Mouse (Mus musculus) Patski (cell line): ENCODE measurements around the gene Rad54l. TPM values are rescaled to one million over a fixed set of nuclear protein-coding genes. Genes with fewer than 3 reads are reported as not detected.
A peak's percentile ranks its signal among the peaks of the same experiment; 100 is the strongest.

Experiments
- ATAC-seq: fragments of 100-300 bp; one replicate; pipeline ENCODE4 v1.8.0; 2021
- CTCF ChIA-PET: fragments of 350-600 bp; sonication (Branson Sonifier 250); formaldehyde crosslinking; loops from one replicate; lab custom pipeline; 2022; ENCODE audit warnings: inconsistent platforms; lab: Charles Lee
- POLR2A ChIA-PET: fragments of 350-600 bp; sonication (Branson Sonifier 250); formaldehyde crosslinking; loops from one replicate; lab custom pipeline; 2022; ENCODE audit warnings: antibody characterized with exemption, inconsistent platforms; lab: Charles Lee
- DNase-seq: peaks from one replicate; pipeline ENCODE4 v3.0.0-alpha.2; 2011; ENCODE audit warnings: low read depth, low spot score
- H3K27me3 ChIP-seq: fragments of 371-371 bp; one replicate; pipeline ENCODE4 v1.5.1; 2021
- CTCF ChIP-seq: fragments of 100-300 bp; IDR thresholded peaks from one replicate; pipeline ENCODE4 v1.5.1; 2021
- in situ Hi-C: fragments of 300-500 bp; cut with MboI; formaldehyde crosslinking; loops from 3 replicates; pipeline ENCODE4 v1.11.1; 2018; ENCODE audit warnings: low pct_unique_long_range_greater_than_20kb, mixed read lengths
- polyA plus RNA-seq: library from polyadenylated mRNA; unstranded; gene quantifications from one replicate; pipeline ENCODE4 v1.2.3, GENCODE M21; 2021

The Rad54l gene
- polyA plus RNA-seq, result 5.6 TPM

DNA sequence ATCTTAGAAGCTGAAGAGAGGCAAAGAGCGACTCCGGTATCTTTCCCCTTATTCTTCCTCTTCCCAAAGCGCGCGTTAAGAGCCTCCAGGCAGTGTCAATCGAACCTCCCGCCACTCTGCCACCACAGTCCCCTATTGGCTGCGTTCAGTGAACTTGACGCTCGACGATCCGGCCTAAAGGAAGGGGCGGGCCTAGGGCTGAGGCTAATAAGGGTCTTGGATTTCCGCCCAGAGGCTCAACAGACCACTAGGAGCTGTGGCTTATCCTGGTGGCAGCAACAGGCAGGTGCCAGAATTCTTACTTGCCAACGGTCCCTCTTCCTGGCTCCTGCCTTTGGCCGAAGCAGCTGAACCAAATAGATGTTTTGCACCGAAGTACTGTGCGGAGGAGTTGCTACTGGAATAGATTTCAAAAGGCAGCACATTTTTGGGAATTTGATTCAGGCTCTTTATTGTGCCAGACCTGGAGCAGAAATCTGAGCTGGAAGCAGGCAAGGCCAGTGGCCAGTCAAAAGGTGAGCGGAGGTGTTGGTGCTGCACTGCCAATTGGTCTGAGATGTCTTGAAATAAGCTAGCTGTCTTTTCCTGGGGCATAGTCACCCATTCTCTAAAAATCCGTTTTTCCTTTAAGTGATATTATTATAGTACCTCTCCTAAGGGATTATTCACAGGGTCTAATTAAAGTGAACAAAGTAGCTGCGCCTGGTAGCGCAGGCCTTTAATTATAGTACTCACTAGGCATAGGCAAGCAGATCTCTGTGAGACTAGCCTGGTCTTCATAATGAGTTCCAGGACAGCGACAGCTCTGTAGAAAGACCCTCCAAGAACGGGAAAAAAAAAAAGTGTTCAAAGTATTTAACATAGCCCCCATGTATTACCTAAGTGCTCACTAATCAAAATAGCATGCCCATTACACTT lies at the start of gene Rad54l, which contains the start of gene Pomgnt1:
TSS of gene Rad54l (minus strand) at position 89 of the 918 bp plus-strand sequence.
TSS of gene Pomgnt1 (plus strand) at position 239 of the 918 bp plus-strand sequence.
- CTCF ChIA-PET, result interaction anchor here (1.3 kb wide), 1 partner anchor 34 kb away, joined by 3 read pairs; no protein-coding TSS in a partner anchor
- in situ Hi-C loops, result no loop called here
- no peak for TF ChIP-seq CTCF

DNA sequence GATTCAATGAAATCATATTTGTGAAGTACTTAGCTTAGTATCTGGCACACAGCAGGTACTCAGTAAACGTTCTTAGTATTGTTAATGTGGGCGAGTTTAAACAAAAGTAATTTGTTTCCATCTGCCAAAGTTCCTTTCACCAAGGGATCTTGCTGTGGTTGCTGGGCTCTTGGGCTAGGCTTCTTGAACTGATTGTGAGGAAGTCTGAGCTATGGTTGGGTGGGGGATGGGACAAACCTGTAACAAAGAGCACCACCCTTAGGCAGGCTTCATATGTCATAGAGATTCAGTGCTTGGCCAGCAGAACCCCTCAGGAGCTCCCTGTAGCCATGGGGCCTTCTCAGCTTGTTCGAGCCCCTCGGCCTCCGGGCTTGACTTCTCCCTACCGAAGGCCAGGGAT lies 49.6 kb upstream of the Rad54l start, which contains the start of the genes 1700042G07Rik and Gm49337:
TSS of gene 1700042G07Rik (plus strand) at position 301 of the 400 bp plus-strand sequence.
TSS of gene Gm49337 (plus strand) at position 313 of the 400 bp plus-strand sequence.
- ChIA-PET POLR2A (no interaction called here), CTCF (no interaction called here)
- no peak for ATAC-seq
- DNase-seq, result no peak
- in situ Hi-C loops, result loop anchor here (5.0 kb wide), 1 partner anchor 109 kb away; no protein-coding TSS in a partner anchor
- no peak for TF ChIP-seq CTCF
- no peaks in the 10 kb centered on the region for H3K27me3 ChIP-seq

More for the DNA sequence above, at the start of gene Rad54l, which contains the start of gene Pomgnt1:
- ATAC-seq (peak; percentile 86), DNase-seq (peak; percentile 55)
- H3K27me3 ChIP-seq, result no peaks in the 10 kb centered on the region
- POLR2A ChIA-PET, result interaction anchor here (0.6 to 0.7 kb wide), 3 partner anchors 29 to 413 kb away, joined by 3 read pairs; no protein-coding TSS in a partner anchor

DNA sequence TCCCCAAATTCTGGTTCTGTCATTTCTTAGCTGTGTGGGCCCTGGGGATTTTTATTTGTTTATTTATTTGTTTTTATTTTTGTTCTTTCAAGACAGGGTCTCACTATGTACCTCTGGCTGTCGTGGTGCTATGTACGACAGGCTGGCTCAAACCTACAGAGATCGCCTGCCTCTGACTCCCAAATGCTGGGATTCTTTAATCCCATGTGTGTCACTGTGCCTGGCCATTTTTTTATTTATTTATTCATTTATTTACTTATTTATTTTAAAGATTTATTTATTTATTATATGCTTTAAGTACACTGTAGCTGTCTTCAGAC lies 45.8 kb upstream of the Rad54l start:
- no peak for DNase-seq
- ChIA-PET POLR2A (no interaction called here), CTCF (no interaction called here)
- in situ Hi-C loops, result no loop called here
- no peaks in the 10 kb centered on the region for H3K27me3 ChIP-seq
- ATAC-seq, result no peak
- TF ChIP-seq CTCF, result no peak

DNA sequence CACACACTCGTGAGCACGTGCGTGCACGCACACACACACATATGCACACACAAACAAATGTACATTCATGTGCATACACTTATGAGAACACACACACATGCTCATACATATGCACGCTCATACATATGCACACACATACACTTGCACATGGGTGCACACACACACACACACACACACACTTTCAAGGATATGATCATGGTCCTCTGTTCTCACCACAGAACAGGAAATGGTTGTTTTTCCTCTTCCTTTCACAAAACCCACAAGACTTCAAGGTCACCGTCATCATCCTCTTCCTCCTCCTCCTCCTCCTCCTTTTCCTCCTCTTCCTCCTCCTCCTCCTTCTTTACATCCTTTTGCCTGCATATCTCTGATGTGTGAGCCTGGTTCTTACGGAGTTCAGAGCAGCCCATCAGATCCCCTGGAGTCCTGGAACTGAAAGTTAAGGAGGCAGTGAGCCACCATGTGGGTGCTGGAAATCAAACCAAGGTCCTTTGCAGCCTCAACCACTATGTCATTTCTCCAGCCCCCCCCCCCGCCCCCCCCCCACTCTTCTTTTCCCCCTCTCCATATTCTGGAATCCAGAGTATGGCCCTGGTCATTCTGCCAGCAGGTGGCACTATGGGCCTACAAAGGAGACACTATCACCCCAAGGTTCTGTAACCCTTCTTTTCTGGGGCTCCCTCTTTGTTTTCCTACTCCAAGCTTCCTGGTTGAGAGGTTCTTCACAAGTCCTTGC lies 45.3 kb upstream of the Rad54l start:
- CTCF ChIA-PET, result no interaction called here
- TF ChIP-seq CTCF, result peak; percentile 65

DNA sequence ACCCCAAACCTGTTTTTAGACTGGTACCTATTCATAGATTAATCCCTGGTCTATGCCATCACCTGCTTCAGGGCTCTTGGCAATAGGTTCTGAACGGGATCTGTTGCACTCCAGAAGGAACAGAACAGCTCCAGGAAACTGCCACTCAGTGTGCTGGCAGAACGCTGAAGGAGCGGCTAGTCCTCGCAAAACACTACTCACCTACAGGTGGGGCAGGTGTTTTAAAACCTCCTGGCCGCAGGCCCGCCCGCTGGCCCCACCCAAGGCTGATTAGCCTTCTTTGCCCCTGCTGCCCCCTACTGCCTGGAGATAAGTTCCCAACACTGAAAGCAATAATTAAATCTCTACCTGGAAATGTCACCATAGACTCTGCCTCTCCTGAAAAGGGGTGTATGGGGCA lies 43.9 kb upstream of the Rad54l start, which contains the start of gene Tspan1:
TSS of gene Tspan1 (minus strand) at position 198 of the 400 bp plus-strand sequence.
- ChIA-PET POLR2A (no interaction called here), CTCF (interaction anchor here (0.8 kb wide), 1 partner anchor 29 kb away, joined by 3 read pairs; no protein-coding TSS in a partner anchor)
- TF ChIP-seq CTCF, result peak; percentile 19
- in situ Hi-C loops, result no loop called here
- no peak for DNase-seq
- ATAC-seq, result no peak
- no peaks in the 10 kb centered on the region for H3K27me3 ChIP-seq

More for the DNA sequence above, 45.3 kb upstream of the Rad54l start:
- no peak for DNase-seq
- no peak for ATAC-seq
- POLR2A ChIA-PET, result no interaction called here
- H3K27me3 ChIP-seq, result no peaks in the 10 kb centered on the region
- in situ Hi-C loops, result no loop called here

DNA sequence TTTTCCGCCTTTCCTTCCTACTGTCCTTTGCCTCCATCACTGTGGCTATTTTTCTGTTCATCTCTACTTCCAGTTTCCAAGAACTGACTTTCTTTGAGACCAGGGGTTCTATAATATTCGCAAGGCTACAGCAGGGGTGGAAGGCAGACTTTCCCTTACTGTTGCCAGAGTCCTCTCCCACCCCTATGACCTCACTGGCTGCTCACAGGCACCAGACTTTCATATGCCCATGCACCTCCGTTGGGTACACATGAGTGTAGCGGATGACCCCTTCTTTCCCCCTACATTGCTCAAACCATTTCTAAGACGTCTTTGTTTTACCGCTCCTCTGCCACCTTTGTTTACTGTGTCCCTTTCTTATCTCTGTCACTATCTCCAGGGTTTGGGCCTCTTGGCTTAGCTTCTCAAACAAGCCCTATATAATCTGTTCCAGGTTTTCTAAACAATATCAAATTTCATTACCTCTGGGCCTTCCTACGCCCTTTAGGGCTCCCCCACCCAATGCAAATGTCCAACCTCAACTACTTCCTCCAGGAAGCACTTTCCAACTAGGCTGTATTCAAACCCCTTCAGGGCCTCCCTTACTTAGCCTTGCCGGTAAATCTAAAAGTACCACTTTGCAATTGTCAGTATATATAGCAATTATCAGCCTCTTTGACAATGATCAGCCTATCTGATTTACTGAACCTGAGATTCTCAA lies 42.4 kb upstream of the Rad54l start:
- in situ Hi-C loops, result no loop called here
- ChIA-PET CTCF (no interaction called here), POLR2A (no interaction called here)
- no peak for ATAC-seq
- DNase-seq, result no peak
- no peak for TF ChIP-seq CTCF
- H3K27me3 ChIP-seq, result no peaks in the 10 kb centered on the region

DNA sequence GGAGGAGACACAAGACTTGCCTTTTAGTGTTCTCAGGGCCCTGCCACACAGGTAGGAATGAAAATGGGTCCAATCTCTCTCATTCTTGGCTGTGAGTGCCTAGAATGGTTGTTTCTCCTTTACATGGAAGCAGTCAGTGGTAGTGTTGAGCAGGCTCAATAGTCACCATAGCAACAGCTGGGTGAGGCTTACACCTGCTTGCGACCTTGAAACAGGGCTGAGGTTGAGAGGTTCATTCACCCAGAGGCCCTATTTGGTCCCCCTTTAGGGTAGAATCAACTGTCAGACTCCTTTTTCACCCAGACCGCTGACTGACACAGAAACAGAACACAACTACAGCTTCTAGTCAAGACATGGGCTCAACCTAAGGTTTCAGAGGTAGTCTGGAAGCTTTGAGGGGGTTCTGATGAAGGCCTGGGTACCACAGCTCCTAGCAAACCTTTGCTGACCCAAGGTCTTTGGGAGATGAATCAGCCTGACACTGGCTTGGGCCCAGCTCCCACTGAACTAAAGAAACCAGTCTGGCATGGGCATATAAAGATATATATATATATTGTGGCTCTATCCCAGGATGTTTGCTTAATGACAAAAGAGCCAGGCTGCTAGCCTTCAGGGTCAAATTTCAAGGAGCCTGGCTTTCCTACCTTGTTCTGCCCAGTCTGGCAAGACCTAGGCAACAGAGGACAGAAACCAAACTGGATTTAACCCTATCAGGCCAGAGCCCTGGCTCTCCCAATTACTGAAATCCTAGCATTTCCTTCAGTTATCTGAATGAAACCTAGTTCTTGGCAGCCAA lies 41.5 kb upstream of the Rad54l start:
- ATAC-seq, result no peak

DNA sequence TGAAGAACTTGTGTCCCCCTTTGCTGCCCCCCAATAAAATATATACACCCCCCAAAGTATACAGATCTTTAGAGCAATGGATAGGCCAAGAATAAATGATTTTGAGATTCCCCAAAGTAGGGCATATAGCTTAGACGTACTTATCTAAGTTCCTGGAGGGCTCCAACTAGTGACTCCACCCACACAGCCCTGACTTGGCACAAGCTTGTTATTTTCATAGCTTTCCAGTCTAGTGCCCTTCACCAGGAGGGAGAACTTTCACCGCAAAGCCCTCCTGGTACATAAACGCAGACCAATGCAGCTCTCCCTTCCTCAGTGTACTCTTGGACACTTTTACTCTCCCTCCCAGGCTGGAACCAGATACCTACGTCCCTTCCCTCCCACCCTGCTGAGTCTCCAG lies 38.7 kb upstream of the Rad54l start:
- TF ChIP-seq CTCF, result no peak
- POLR2A ChIA-PET, result no interaction called here
- H3K27me3 ChIP-seq, result no peaks in the 10 kb centered on the region
- no peak for ATAC-seq
- CTCF ChIA-PET, result no interaction called here
- no peak for DNase-seq
- in situ Hi-C loops, result no loop called here

More for the DNA sequence above, 41.5 kb upstream of the Rad54l start:
- no peak for TF ChIP-seq CTCF
- ChIA-PET CTCF (no interaction called here), POLR2A (interaction anchor here (0.6 kb wide), 1 partner anchor 16 kb away, joined by 3 read pairs; no protein-coding TSS in a partner anchor)
- no peaks in the 10 kb centered on the region for H3K27me3 ChIP-seq
- in situ Hi-C loops, result no loop called here
- no peak for DNase-seq

DNA sequence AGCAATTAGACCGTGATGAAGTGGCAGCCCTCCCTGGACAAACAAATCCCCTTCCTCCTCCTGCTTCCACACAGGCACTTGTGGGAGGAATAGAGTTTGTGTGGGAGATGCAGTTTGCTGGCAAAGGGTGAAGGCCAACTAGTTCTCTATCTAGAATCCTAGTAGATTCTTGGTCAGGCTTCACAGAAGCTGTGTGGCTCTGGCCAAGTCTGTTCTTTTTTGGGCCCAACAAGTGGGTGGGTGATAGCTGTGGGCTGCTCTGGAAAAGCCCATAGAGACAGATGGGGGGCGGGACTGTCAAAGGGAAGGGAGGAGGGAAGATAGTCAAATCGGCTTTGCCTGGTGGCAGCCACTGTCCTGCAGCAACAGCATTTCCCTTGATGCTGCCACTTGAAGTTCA lies 37.3 kb upstream of the Rad54l start:
- ATAC-seq (no peak), DNase-seq (no peak)
- CTCF ChIA-PET, result no interaction called here
- H3K27me3 ChIP-seq, result no peaks in the 10 kb centered on the region
- in situ Hi-C loops, result no loop called here
- POLR2A ChIA-PET, result no interaction called here
- TF ChIP-seq CTCF, result no peak
